Comparison of ENCODE assay signal across 9 mouse cellular contexts in the genomic region with DNA sequence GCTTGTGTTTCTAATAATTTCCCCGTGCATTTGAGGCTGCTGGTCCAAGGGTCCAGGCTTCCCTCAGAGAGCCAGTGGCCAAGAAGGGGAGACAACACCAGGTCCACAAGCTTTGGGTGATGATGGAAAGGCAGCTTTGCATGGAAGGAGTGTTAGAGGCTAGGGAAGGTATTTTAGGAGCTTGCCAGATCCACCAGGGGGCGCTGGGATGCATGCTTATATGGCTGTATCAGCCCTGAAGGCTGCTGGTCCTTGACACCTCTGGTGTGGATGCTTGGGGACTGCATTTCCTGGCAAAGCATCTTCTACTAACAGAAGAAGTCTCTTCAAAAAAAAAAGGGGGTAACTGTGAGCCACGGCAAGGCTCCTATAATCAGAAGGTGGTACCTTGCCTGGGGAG. TPM values are rescaled to one million over a fixed set of nuclear protein-coding genes. Genes with fewer than 3 reads are reported as not detected.
DNase-seq lines count a peak whose midpoint lies in the region; ATAC-seq and TF ChIP-seq lines count a peak whose summit lies in the region.
"Had no signal": no experiment of that assay in that cellular context is flagged by ENCODE, and none has a peak within 500 bp of the region (broad histone marks: within the 10 kb centered on the region; RNA-seq: fewer than 3 reads in every experiment).

No protein-coding gene starts in this region.

- no peaks in the 10 kb centered on the region for H3K9me3 ChIP-seq in kidney, embryonic 14.5 days (ENCODE audit: control insufficient read depth, low read length)
- H3K9me3 ChIP-seq in neural tube, embryonic 15.5 days (replicated peaks) = no peaks in the 10 kb centered on the region

- no peak overlapping the region for H3K27ac ChIP-seq in kidney, embryonic 14.5 days (ENCODE audit: low read depth, low read length)
- H3K27ac ChIP-seq in cerebellum, adult 2 months (ENCODE audit: insufficient read depth, low read length) = no peak overlapping the region
- no peak overlapping the region for H3K27ac ChIP-seq in liver, adult 2 months (replicated peaks; ENCODE audit: insufficient read depth, low read depth, low read length)
- H3K27ac ChIP-seq in neural tube, embryonic 15.5 days (replicated peaks) = no peak overlapping the region
- H3K27ac ChIP-seq in testis, adult 2 months (ENCODE audit: control insufficient read depth, insufficient read depth, low read depth, low read length) = no peak overlapping the region

- no peak for TF ChIP-seq POLR2A in cerebellum, adult 2 months (IDR thresholded peaks at IDR 0.05; ENCODE audit: borderline replicate concordance, insufficient read depth, low read length)
- no peak for TF ChIP-seq POLR2A in liver, adult 2 months (IDR thresholded peaks at IDR 0.05; ENCODE audit: extremely low read depth, insufficient read depth, low read length)
- no peak for TF ChIP-seq POLR2A in testis, adult 2 months (IDR thresholded peaks at IDR 0.05; ENCODE audit: control insufficient read depth, low read depth, low read length)

- H3K4me3 ChIP-seq in kidney, embryonic 14.5 days (ENCODE audit: low read length) = no peak overlapping the region
- H3K4me3 ChIP-seq in cerebellum, adult 2 months (replicated peaks; ENCODE audit: insufficient read depth, low read depth, low read length) = no peak overlapping the region
- H3K4me3 ChIP-seq in liver, adult 2 months (ENCODE audit: insufficient read depth, low read depth, low read length) = no peak overlapping the region
- no peak overlapping the region for H3K4me3 ChIP-seq in neural tube, embryonic 15.5 days (replicated peaks)
- no peak overlapping the region for H3K4me3 ChIP-seq in testis, adult 2 months (ENCODE audit: control insufficient read depth, low read depth, low read length)
- H3K4me3 ChIP-seq: myocyte had no signal

- no peaks in the 10 kb centered on the region for H3K79me2 ChIP-seq in liver, adult 2 months (ENCODE audit: control insufficient read depth, insufficient read depth, low read length)

- ATAC-seq in kidney, embryonic 14.5 days (ENCODE audit: low FRiP score, low TSS enrichment) = no peak
- peak; percentile 45; the same call in 1 of the 2 replicates for ATAC-seq in neural tube, embryonic 15.5 days (ENCODE audit: low FRiP score)

- H3K4me2 ChIP-seq in kidney, embryonic 14.5 days (replicated peaks; ENCODE audit: low read depth, low read length) = no peak overlapping the region
- no peak overlapping the region for H3K4me2 ChIP-seq in neural tube, embryonic 15.5 days

- 5% methylated on average over 3 of the region's 3 CpGs for WGBS in kidney, embryonic 14.5 days
- WGBS in cerebellum, adult 2 months = under 1% methylated on average over 3 of the region's 3 CpGs
- WGBS in liver, adult 2 months = 4% methylated on average over 3 of the region's 3 CpGs
- WGBS in neural tube, embryonic 15.5 days = 2% methylated on average over 3 of the region's 3 CpGs

- no peak overlapping the region for H3K9ac ChIP-seq in kidney, embryonic 14.5 days (ENCODE audit: low read depth, low read length)
- no peak overlapping the region for H3K9ac ChIP-seq in liver, adult 2 months (ENCODE audit: low read depth, low read length)
- no peak overlapping the region for H3K9ac ChIP-seq in neural tube, embryonic 15.5 days (replicated peaks)

- H3K27me3 ChIP-seq in kidney, embryonic 14.5 days (ENCODE audit: control insufficient read depth, insufficient read depth, low read length) = peaks cover 20% of the 10 kb centered on the region
- H3K27me3 ChIP-seq in cerebellum, adult 2 months (ENCODE audit: control insufficient read depth, insufficient read depth, low read length) = no peaks in the 10 kb centered on the region
- H3K27me3 ChIP-seq in liver, adult 2 months (ENCODE audit: control insufficient read depth, insufficient read depth, low read length) = no peaks in the 10 kb centered on the region
- peaks cover 41% of the 10 kb centered on the region for H3K27me3 ChIP-seq in neural tube, embryonic 15.5 days (replicated peaks)
- no peaks in the 10 kb centered on the region for H3K27me3 ChIP-seq in testis, adult 2 months (ENCODE audit: control insufficient read depth, insufficient read depth, low read length)

- no peaks in the 10 kb centered on the region for H3K36me3 ChIP-seq in kidney, embryonic 14.5 days (ENCODE audit: control insufficient read depth, insufficient read depth, low read length)
- H3K36me3 ChIP-seq in liver, adult 2 months (ENCODE audit: control insufficient read depth, insufficient read depth, low read length) = no peaks in the 10 kb centered on the region
- H3K36me3 ChIP-seq in neural tube, embryonic 15.5 days = no peaks in the 10 kb centered on the region
- no peaks in the 10 kb centered on the region for H3K36me3 ChIP-seq in testis, adult 2 months (ENCODE audit: control insufficient read depth, insufficient read depth, low read length)

- H3K4me1 ChIP-seq in kidney, embryonic 14.5 days (ENCODE audit: control insufficient read depth, insufficient read depth, low read length) = no peaks in the 10 kb centered on the region
- no peaks in the 10 kb centered on the region for H3K4me1 ChIP-seq in cerebellum, adult 2 months (ENCODE audit: control insufficient read depth, insufficient read depth, low read length)
- H3K4me1 ChIP-seq in liver, adult 2 months (ENCODE audit: control insufficient read depth, insufficient read depth, low read length) = no peaks in the 10 kb centered on the region
- H3K4me1 ChIP-seq in neural tube, embryonic 15.5 days = peaks cover 23% of the 10 kb centered on the region
- H3K4me1 ChIP-seq in testis, adult 2 months (ENCODE audit: control insufficient read depth, insufficient read depth, low read length) = peaks cover 3% of the 10 kb centered on the region

- TF ChIP-seq CTCF in cerebellum, adult 2 months (IDR thresholded peaks at IDR 0.05; ENCODE audit: borderline replicate concordance, insufficient read depth, low read depth, low read length) = peak; percentile 82
- peak; percentile 82 for TF ChIP-seq CTCF in liver, adult 2 months (IDR thresholded peaks at IDR 0.05; ENCODE audit: low read depth, low read length)
- peak; percentile 68; the same call in 1 of the 2 replicates for TF ChIP-seq CTCF in testis, adult 2 months (IDR thresholded peaks at IDR 0.05; ENCODE audit: control insufficient read depth, insufficient read depth, insufficient replicate concordance, low read depth, low read length)

- peak; percentile 79 for DNase-seq in kidney, adult 18-20 months
- peak; percentile 58 to 72 for DNase-seq in cerebellum, adult 2 months
- peak; percentile 22 to 91 for DNase-seq in frontal cortex, adult 2 months (ENCODE audit: extremely low spot score in 1 of 2, low spot score in 1 of 2)
- DNase-seq in kidney, adult 9 months = peak; percentile 73
- peak; percentile 37 for DNase-seq in liver, adult 2 months (ENCODE audit: extremely low read depth, low read depth, low spot score)

RNA-seq across cellular contexts. Expression of a gene that starts 37.5 kb away (rescaled TPM):
- 0.24 TPM in 1 of 2 replicates, not detected in the other for polyA plus RNA-seq in kidney, embryonic 14.5 days (2014; fragmentation: Nextera tagmentation; extraction: Ambion mirVana)
- 0.16 and 0.20 TPM in 2 replicates for polyA plus RNA-seq in cerebellum, adult 2 months (2012; rRNA removed)
- polyA plus RNA-seq in frontal cortex, adult 2 months (2012; rRNA removed) = 1.2 and 1.8 TPM in 2 replicates
- total RNA-seq in liver, adult 2 months (2014; rRNA removed) = not detected in 2 replicates
- not detected in 2 replicates for polyA plus RNA-seq in liver, adult 2 months (2012; rRNA removed)
- polyA plus RNA-seq in neural tube, embryonic 15.5 days (2015; fragmentation: Nextera tagmentation; extraction: Ambion mirVana) = 0.75 and 1.2 TPM in 2 replicates
- 1.9 and 2.1 TPM in 2 replicates for polyA plus RNA-seq in testis, adult 2 months (2012; rRNA removed)
- polyA plus RNA-seq: myocyte had no signal

RNA-seq across cellular contexts. Expression of a gene that starts 47.7 kb away (rescaled TPM):
- polyA plus RNA-seq in kidney, embryonic 14.5 days (2014; fragmentation: Nextera tagmentation; extraction: Ambion mirVana) = not detected in 2 replicates
- 0.43 TPM in 1 of 2 replicates, not detected in the other for polyA plus RNA-seq in cerebellum, adult 2 months (2012; rRNA removed)
- polyA plus RNA-seq in frontal cortex, adult 2 months (2012; rRNA removed) = not detected in 2 replicates
- total RNA-seq in liver, adult 2 months (2014; rRNA removed) = 0.47 TPM in 1 of 2 replicates, not detected in the other
- not detected in 2 replicates for polyA plus RNA-seq in liver, adult 2 months (2012; rRNA removed)
- polyA plus RNA-seq in neural tube, embryonic 15.5 days (2015; fragmentation: Nextera tagmentation; extraction: Ambion mirVana) = not detected in 2 replicates
- 163 and 169 TPM in 2 replicates for polyA plus RNA-seq in testis, adult 2 months (2012; rRNA removed)
- polyA plus RNA-seq: myocyte had no signal

Comparison
In these comparisons a context has a peak if more than half of its experiments do, and no peak if none do; other contexts are left out.
1. RNA of a gene that starts 47.7 kb away (polyA plus RNA-seq): 163 to 169 TPM in testis, adult 2 months; 0.43 TPM in cerebellum, adult 2 months, not detected in neural tube, embryonic 15.5 days, not detected in kidney, embryonic 14.5 days, not detected in frontal cortex, adult 2 months and not detected in liver, adult 2 months; every median in the first group is over 100 times any median in the second.
2. Peak in every context shown above with its lines, with median percentiles within 50 percentile points of each other: DNase-seq and CTCF ChIP-seq.